Mouse (Mus musculus) liver, embryonic 13.5 days (tissue): Measurements from ENCODE around the gene Grik4. TPM values are rescaled to one million over a fixed set of nuclear protein-coding genes. Genes with fewer than 3 reads are reported as not detected.
A peak's percentile ranks its signal among the peaks of the same experiment; 100 is the strongest.

Experiments
- ATAC-seq: fragments of 200-750 bp; cut with Nextera tagmentation; 2 replicates; pipeline ENCODE4 v1.8.0; 2017; ENCODE audit warnings: low read depth, mild to moderate bottlenecking, moderate number of reproducible peaks, moderate library complexity
- DNase-seq: peaks from one replicate; pipeline ENCODE4 v3.0.0; 2022
- H3K27ac ChIP-seq: fragments of 300-500 bp; sonication (generic); 2 replicates; pipeline ENCODE4 v1.5.1; 2015; ENCODE audit warnings: moderate library complexity, mild to moderate bottlenecking, inconsistent platforms
- H3K27me3 ChIP-seq: fragments of 300-500 bp; sonication (generic); 2 replicates; pipeline ENCODE4 v1.6.1; 2015; ENCODE audit warnings: mild to moderate bottlenecking, inconsistent platforms
- H3K36me3 ChIP-seq: fragments of 300-500 bp; sonication (generic); 2 replicates; pipeline ENCODE4 v1.6.1; 2015; ENCODE audit warnings: mild to moderate bottlenecking, inconsistent platforms
- H3K4me1 ChIP-seq: fragments of 300-500 bp; sonication (generic); replicated peaks from 2 replicates; pipeline ENCODE4 v1.6.1; 2015; ENCODE audit warnings: inconsistent platforms
- H3K4me2 ChIP-seq: fragments of 300-500 bp; sonication (generic); 2 replicates; pipeline ENCODE4 v1.6.1; 2015; ENCODE audit warnings: inconsistent platforms, mild to moderate bottlenecking, moderate library complexity
- H3K4me3 ChIP-seq: fragments of 300-500 bp; sonication (generic); replicated peaks from 2 replicates; pipeline ENCODE4 v1.5.1; 2015; ENCODE audit warnings: mild to moderate bottlenecking, inconsistent platforms
- H3K9ac ChIP-seq: fragments of 300-500 bp; sonication (generic); 2 replicates; pipeline ENCODE4 v1.6.1; 2015; ENCODE audit warnings: mild to moderate bottlenecking, inconsistent platforms
- H3K9me3 ChIP-seq: fragments of 300-500 bp; sonication (generic); replicated peaks from 2 replicates; pipeline ENCODE4 v1.6.1; 2016; ENCODE audit warnings: inconsistent platforms
- WGBS: fragments of 180-500 bp; shearing (Covaris S2); methylation state at CpG from one replicate; pipeline ENCODE4 v1.1.7; 2015; ENCODE audit not compliant: insufficient replicate concordance; 5-methylcytosine and 5-hydroxymethylcytosine counted together
- polyA plus RNA-seq: library from polyadenylated mRNA; unstranded; fragments of >200 nt; fragmentation: Nextera tagmentation; extraction: Ambion mirVana; gene quantifications from 2 replicates; pipeline ENCODE4 v1.2.1, GENCODE M21; 2015

The Grik4 gene
- polyA plus RNA-seq, 1 experiment from 2014 or later, result 1.1 TPM

- H3K36me3 ChIP-seq, result no peaks in the 10 kb centered on the region
- no peak overlapping the region for H3K4me2 ChIP-seq
- no peaks in the 10 kb centered on the region for H3K9me3 ChIP-seq
- H3K27ac ChIP-seq, result no peak overlapping the region
- ATAC-seq (no peak), DNase-seq (no peak)
- H3K4me1 ChIP-seq, result peaks cover 4% of the 10 kb centered on the region; the same call in 1 of the 2 replicates
- 62% methylated on average over 8 of the region's 8 CpGs for WGBS
- H3K27me3 ChIP-seq, result no peaks in the 10 kb centered on the region
- no peak overlapping the region for H3K4me3 ChIP-seq
- H3K9ac ChIP-seq, result no peak overlapping the region
These were observed 198.3 kb downstream of the Grik4 start for GRCm38 (mm10) chr9:42745982-42746381.

DNA sequence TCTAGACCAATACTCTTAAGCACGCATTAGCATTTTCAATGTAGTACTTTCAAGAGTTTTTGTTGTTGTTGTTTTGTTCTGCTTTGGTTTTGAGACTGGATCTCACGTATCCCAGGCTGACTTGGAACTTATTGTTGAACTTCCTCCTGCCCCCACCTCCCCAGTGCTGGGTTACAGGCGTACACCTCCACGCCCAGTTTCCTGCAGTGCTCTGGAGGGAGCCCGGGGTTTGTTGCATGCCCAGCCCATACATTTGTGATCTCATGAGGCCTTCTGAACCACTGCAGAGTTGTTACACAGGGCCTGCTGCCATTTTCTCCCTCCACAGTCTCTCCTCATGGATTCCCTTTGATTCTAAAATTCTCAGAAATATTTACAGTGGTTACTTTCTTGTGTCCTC lies 201.9 kb downstream of the Grik4 start:
- Histone ChIP-seq H3K9me3 (no peaks in the 10 kb centered on the region), H3K4me1 (no peaks in the 10 kb centered on the region), H3K4me2 (no peak overlapping the region), H3K27ac (no peak overlapping the region), H3K36me3 (no peaks in the 10 kb centered on the region), H3K4me3 (no peak overlapping the region), H3K9ac (no peak overlapping the region), H3K27me3 (no peaks in the 10 kb centered on the region)
- DNase-seq (no peak), ATAC-seq (no peak)
- 36% methylated on average over 5 of the region's 5 CpGs for WGBS

- no peak overlapping the region for H3K4me3 ChIP-seq
- WGBS, result 61% methylated on average over 7 of the region's 7 CpGs
- no peak overlapping the region for H3K4me2 ChIP-seq
- H3K27me3 ChIP-seq, result no peaks in the 10 kb centered on the region
- no peak overlapping the region for H3K27ac ChIP-seq
- H3K36me3 ChIP-seq, result no peaks in the 10 kb centered on the region
- no peak for ATAC-seq
- no peaks in the 10 kb centered on the region for H3K9me3 ChIP-seq
- H3K4me1 ChIP-seq, result peaks cover 7% of the 10 kb centered on the region; the same call in 1 of the 2 replicates
- DNase-seq, result no peak
- no peak overlapping the region for H3K9ac ChIP-seq
These were observed 207.5 kb downstream of the Grik4 start for GRCm38 (mm10) chr9:42736697-42737335.

GRCm38 (mm10) chr9:42735086-42735485 lies 209.2 kb downstream of the Grik4 start:
- 47% methylated on average over 5 of the region's 5 CpGs for WGBS
- H3K4me1 ChIP-seq, result peaks cover 7% of the 10 kb centered on the region; the same call in 1 of the 2 replicates
- H3K27me3 ChIP-seq, result no peaks in the 10 kb centered on the region
- no peak overlapping the region for H3K9ac ChIP-seq
- no peak overlapping the region for H3K4me3 ChIP-seq
- H3K4me2 ChIP-seq, result no peak overlapping the region
- ATAC-seq (no peak), DNase-seq (no peak)
- H3K27ac ChIP-seq, result no peak overlapping the region
- H3K9me3 ChIP-seq, result no peaks in the 10 kb centered on the region
- H3K36me3 ChIP-seq, result no peaks in the 10 kb centered on the region

GRCm38 (mm10) chr9:42732731-42733318 lies 211.5 kb downstream of the Grik4 start:
- Histone ChIP-seq H3K36me3 (no peaks in the 10 kb centered on the region), H3K27me3 (no peaks in the 10 kb centered on the region), H3K4me2 (no peak overlapping the region), H3K4me3 (no peak overlapping the region), H3K9me3 (no peaks in the 10 kb centered on the region), H3K9ac (no peak overlapping the region), H3K4me1 (peaks cover 7% of the 10 kb centered on the region; the same call in 1 of the 2 replicates), H3K27ac (no peak overlapping the region)
- DNase-seq (no peak), ATAC-seq (no peak)
- WGBS, result 60% methylated on average over 9 of the region's 9 CpGs

GRCm38 (mm10) chr9:42728472-42728871 lies 215.8 kb downstream of the Grik4 start:
- H3K9ac ChIP-seq, result no peak overlapping the region
- no peak overlapping the region for H3K27ac ChIP-seq
- ATAC-seq (no peak), DNase-seq (no peak)
- H3K27me3 ChIP-seq, result no peaks in the 10 kb centered on the region
- WGBS, result 49% methylated on average over 6 of the region's 6 CpGs
- no peak overlapping the region for H3K4me2 ChIP-seq
- no peaks in the 10 kb centered on the region for H3K36me3 ChIP-seq
- no peak overlapping the region for H3K4me3 ChIP-seq
- peaks cover 12% of the 10 kb centered on the region for H3K4me1 ChIP-seq
- H3K9me3 ChIP-seq, result no peaks in the 10 kb centered on the region

DNA sequence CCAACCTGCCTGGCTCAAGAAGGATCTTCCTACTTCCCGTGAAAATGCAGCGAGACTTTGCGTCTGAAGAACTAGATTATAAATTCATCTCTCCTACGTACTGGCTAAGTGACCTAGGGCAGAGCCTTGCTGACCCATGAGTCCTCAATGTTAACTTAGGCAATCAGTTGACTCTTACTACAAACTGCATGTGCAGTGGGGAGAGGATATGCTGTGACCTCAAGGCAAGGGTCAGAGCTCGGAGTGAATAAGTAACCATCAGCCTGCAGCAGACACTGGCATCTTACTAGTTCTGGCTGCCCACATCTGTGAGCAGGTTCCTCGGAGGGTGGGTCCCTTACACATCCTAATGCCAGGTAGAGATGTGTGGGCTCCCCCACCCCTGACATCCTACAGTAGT lies 216.6 kb downstream of the Grik4 start:
- Histone ChIP-seq H3K4me2 (no peak overlapping the region), H3K27me3 (no peaks in the 10 kb centered on the region), H3K9ac (no peak overlapping the region), H3K27ac (peak overlapping the region; percentile 40; the same call in 1 of the 2 replicates), H3K4me1 (peaks cover 11% of the 10 kb centered on the region), H3K9me3 (no peaks in the 10 kb centered on the region), H3K36me3 (no peaks in the 10 kb centered on the region), H3K4me3 (no peak overlapping the region)
- WGBS, result 69% methylated on average over 6 of the region's 6 CpGs
- peak; percentile 78 for ATAC-seq
- DNase-seq, result no peak

- Histone ChIP-seq H3K9ac (no peak overlapping the region), H3K4me2 (no peak overlapping the region), H3K36me3 (no peaks in the 10 kb centered on the region), H3K27me3 (no peaks in the 10 kb centered on the region), H3K4me3 (no peak overlapping the region), H3K9me3 (no peaks in the 10 kb centered on the region), H3K27ac (peak overlapping the region; percentile 40), H3K4me1 (peaks cover 11% of the 10 kb centered on the region)
- peak; percentile 56 for ATAC-seq
- 58% methylated on average over 5 of the region's 5 CpGs for WGBS
- no peak for DNase-seq
These were observed 217.1 kb downstream of the Grik4 start for GRCm38 (mm10) chr9:42727186-42727585.

- DNase-seq, result no peak
- H3K4me2 ChIP-seq, result no peak overlapping the region
- H3K9me3 ChIP-seq, result no peaks in the 10 kb centered on the region
- H3K27ac ChIP-seq, result no peak overlapping the region
- H3K4me1 ChIP-seq, result peaks cover 11% of the 10 kb centered on the region
- no peak overlapping the region for H3K9ac ChIP-seq
- H3K27me3 ChIP-seq, result no peaks in the 10 kb centered on the region
- 52% methylated on average over 7 of the region's 7 CpGs for WGBS
- no peaks in the 10 kb centered on the region for H3K36me3 ChIP-seq
- no peak for ATAC-seq
- no peak overlapping the region for H3K4me3 ChIP-seq
These were observed 220.2 kb downstream of the Grik4 start for GRCm38 (mm10) chr9:42724099-42724498.

GRCm38 (mm10) chr9:42722501-42722900 lies 221.8 kb downstream of the Grik4 start:
- no peak for DNase-seq
- no peak overlapping the region for H3K4me2 ChIP-seq
- no peak overlapping the region for H3K4me3 ChIP-seq
- H3K27ac ChIP-seq, result no peak overlapping the region
- H3K9ac ChIP-seq, result no peak overlapping the region
- ATAC-seq, result no peak
- no peaks in the 10 kb centered on the region for H3K36me3 ChIP-seq
- peaks cover 11% of the 10 kb centered on the region for H3K4me1 ChIP-seq
- H3K9me3 ChIP-seq, result no peaks in the 10 kb centered on the region
- WGBS, result 44% methylated on average over 4 of the region's 4 CpGs
- no peaks in the 10 kb centered on the region for H3K27me3 ChIP-seq

DNA sequence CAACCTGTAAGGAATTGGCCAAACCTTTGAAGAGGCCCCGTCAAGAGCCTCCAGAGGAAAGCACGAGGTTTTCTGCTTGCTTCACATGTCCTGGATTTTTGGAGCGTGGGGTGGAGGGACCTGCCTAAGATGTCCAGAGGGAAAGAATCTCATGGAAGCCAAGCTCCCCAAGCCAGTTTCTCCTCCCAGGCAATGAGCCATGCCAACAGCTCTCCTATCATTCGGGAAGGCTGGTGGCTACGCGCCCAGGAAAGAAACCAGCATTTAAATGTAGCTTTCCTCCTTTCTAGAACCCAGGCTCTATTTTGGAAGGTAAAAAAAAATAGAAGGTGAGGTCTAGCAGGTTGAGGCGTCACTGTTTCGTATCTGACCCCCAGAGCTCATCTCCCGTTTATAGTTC lies 222.6 kb downstream of the Grik4 start:
- ATAC-seq (no peak), DNase-seq (no peak)
- no peak overlapping the region for H3K4me2 ChIP-seq
- no peaks in the 10 kb centered on the region for H3K9me3 ChIP-seq
- H3K36me3 ChIP-seq, result no peaks in the 10 kb centered on the region
- H3K27ac ChIP-seq, result no peak overlapping the region
- 71% methylated on average over 9 of the region's 9 CpGs for WGBS
- H3K27me3 ChIP-seq, result no peaks in the 10 kb centered on the region
- no peak overlapping the region for H3K9ac ChIP-seq
- H3K4me3 ChIP-seq, result no peak overlapping the region
- H3K4me1 ChIP-seq, result peaks cover 7% of the 10 kb centered on the region; the same call in 1 of the 2 replicates

DNA sequence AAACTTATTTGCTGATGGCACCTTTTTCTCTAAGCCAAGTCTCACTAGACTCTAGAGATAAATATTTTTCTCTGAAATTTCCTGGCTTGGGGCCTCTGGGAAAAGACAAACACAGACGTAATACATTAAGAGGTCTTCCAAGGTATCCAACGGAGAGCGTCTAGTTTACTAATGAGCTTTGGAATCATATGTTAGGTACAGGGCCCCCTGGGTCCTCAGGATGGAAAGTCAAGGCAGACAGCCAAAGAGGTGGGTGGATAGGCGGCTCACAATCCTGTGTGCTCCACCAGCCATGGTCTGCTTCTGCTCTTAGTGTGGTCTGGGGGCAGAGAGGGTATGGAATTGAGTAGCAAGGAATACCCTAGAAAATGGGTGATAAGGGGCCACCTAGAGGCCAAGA lies 223.1 kb downstream of the Grik4 start:
- Histone ChIP-seq H3K36me3 (no peaks in the 10 kb centered on the region), H3K27ac (no peak overlapping the region), H3K4me2 (no peak overlapping the region), H3K27me3 (no peaks in the 10 kb centered on the region), H3K9me3 (no peaks in the 10 kb centered on the region), H3K9ac (no peak overlapping the region), H3K4me3 (no peak overlapping the region), H3K4me1 (0 out of 2 replicates have a peak, but pooled peaks cover 4% of the 10 kb centered on the region)
- 65% methylated on average over 4 of the region's 4 CpGs for WGBS
- ATAC-seq (no peak), DNase-seq (no peak)
